Mouse (Mus musculus) liver, embryonic 14.5 days (tissue): ENCODE measurements around the gene Dglucy. TPM values are rescaled to one million over a fixed set of nuclear protein-coding genes. Genes with fewer than 3 reads are reported as not detected.
A peak's percentile ranks its signal among the peaks of the same experiment; 100 is the strongest.

Experiments used
- ATAC-seq: fragments of 200-750 bp; cut with Nextera tagmentation; 2 replicates; pipeline ENCODE4 v1.8.0; 2017; ENCODE audit warnings: moderate number of reproducible peaks, mild to moderate bottlenecking, moderate library complexity; ENCODE audit not compliant: insufficient read depth
- DNase-seq, 3 experiments: peaks; one replicate each; pipeline ENCODE4 v3.0.0-alpha.2; 2012 to 2013; ENCODE audit warnings: low read depth in 3 of 3, low spot score in 3 of 3
- H3K27ac ChIP-seq: fragments of 300-500 bp; sonication (generic); 2 replicates; pipeline ENCODE4 v1.5.1; 2014; ENCODE audit warnings: moderate library complexity, mild to moderate bottlenecking, control low read depth, inconsistent platforms
- H3K27me3 ChIP-seq: fragments of 300-500 bp; sonication (generic); 2 replicates; pipeline ENCODE4 v1.6.1; 2014; ENCODE audit warnings: mild to moderate bottlenecking, low read length, moderate library complexity; ENCODE audit not compliant: control insufficient read depth, insufficient read depth
- H3K36me3 ChIP-seq: fragments of 300-500 bp; sonication (generic); replicated peaks from 2 replicates; pipeline ENCODE4 v1.6.1; 2014; ENCODE audit warnings: low read depth; ENCODE audit not compliant: control insufficient read depth, insufficient read depth
- H3K4me1 ChIP-seq, 2 experiments: fragments of 200-500 bp in 1 of 2; fragments of 300-500 bp in 1 of 2; sonication (generic) in 1 of 2; replicated peaks; 2 replicates each; pipeline ENCODE4 v1.6.1; 2012 to 2014; ENCODE audit warnings: antibody characterized with exemption in 1 of 2, inconsistent platforms in 1 of 2, low read length in 1 of 2; ENCODE audit not compliant: control insufficient read depth in 2 of 2, insufficient read depth in 2 of 2
- H3K4me2 ChIP-seq: fragments of 300-500 bp; sonication (generic); 2 replicates; pipeline ENCODE4 v1.6.1; 2014; ENCODE audit warnings: low read depth, mild to moderate bottlenecking, control low read depth, moderate library complexity
- H3K4me3 ChIP-seq, 2 experiments: fragments of 200-500 bp in 1 of 2; fragments of 300-500 bp in 1 of 2; sonication (generic) in 1 of 2; 2 replicates each; pipeline ENCODE4 v1.5.1; 2012 to 2014; ENCODE audit warnings: low read depth in 2 of 2, low read length in 2 of 2, mild to moderate bottlenecking in 2 of 2, control low read depth in 1 of 2, inconsistent platforms in 1 of 2, moderate library complexity in 1 of 2; ENCODE audit not compliant: insufficient read depth in 1 of 2
- H3K9ac ChIP-seq: fragments of 300-500 bp; sonication (generic); replicated peaks from 2 replicates; pipeline ENCODE4 v1.6.1; 2014; ENCODE audit warnings: mild to moderate bottlenecking, control low read depth, moderate library complexity
- H3K9me3 ChIP-seq: fragments of 300-500 bp; sonication (generic); 2 replicates; pipeline ENCODE4 v1.6.1; 2016; ENCODE audit warnings: low read length, mixed read lengths; ENCODE audit not compliant: control insufficient read depth
- CTCF ChIP-seq: IDR thresholded peaks from 2 replicates; pipeline ENCODE4 v1.5.1; 2016; ENCODE audit warnings: antibody characterized with exemption, low read depth, control low read depth
- EP300 ChIP-seq: IDR thresholded peaks from 2 replicates; pipeline ENCODE4 v1.6.1; 2016; ENCODE audit warnings: antibody characterized with exemption, low read depth
- WGBS: fragments of 180-500 bp; shearing (Covaris S2); extraction: QIAGEN DNeasy Blood & Tissue Kit; methylation state at CpG from one replicate; pipeline ENCODE4 v1.1.7; 2014; ENCODE audit not compliant: insufficient replicate concordance; 5-methylcytosine and 5-hydroxymethylcytosine counted together
- polyA plus RNA-seq, 2 experiments: library from polyadenylated mRNA; depleted of rRNA in 1 of 2; stranded (reverse) in 1 of 2; unstranded in 1 of 2; fragments of >200 nt; fragmentation: Nextera tagmentation in 1 of 2; extraction: Ambion mirVana in 1 of 2; gene quantifications; 2 replicates each; pipeline versions ENCODE4 v1.2.1 to v1.2.3; 2012 to 2014

The Dglucy gene
- 0.58 and 0.63 TPM in 2 replicates for polyA plus RNA-seq (2012; rRNA removed)
- polyA plus RNA-seq (2014; fragmentation: Nextera tagmentation; extraction: Ambion mirVana): 1.2 TPM in 2 replicates

DNA sequence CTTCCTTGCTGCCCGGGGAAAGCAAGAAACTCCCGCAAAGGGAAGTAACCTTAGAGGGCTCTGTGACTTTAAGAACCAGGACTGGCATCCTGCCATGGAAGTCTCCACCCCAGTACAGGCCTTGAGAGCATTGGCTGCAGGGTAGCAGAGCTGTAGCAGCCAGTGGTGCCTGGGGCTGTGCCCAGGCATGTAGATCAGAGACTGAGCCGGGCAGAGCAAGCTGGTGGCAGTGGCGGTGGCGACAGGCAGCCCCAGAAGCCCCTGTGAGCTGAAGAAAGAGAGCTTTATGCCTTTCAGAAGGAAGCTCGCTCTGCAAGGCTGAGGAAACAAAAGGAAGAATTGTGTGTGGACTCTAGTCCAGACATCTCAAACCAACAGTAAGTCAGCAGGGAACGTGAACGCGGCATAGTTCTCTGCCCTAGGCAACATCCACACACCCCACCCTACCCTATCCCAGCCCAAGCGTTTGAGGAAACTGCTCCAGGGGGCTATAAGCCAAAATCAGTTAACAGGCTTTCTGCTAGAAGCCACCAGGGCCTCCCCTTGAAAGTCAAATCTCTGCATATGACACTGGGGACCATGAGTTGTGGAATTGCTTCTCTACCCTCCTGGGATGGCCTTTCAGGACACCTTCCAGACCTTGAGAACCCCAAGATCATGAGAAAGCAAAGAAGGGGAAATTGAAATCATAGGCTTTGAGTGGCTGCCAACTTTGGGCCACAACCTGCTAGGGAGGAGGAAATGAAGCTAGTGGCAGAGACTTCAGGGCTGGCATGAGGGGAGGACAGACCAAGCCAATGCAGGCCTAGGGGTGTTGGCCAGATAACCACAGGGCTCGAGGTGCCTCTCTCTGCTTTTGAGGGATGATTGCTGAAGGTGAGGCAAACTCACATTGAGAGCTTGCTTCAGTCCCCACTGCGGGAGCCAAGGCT, at the start of gene Dglucy:
TSS of gene Dglucy (plus strand) at position 124 of the 932 bp plus-strand sequence.
- Histone ChIP-seq H3K36me3 (no peaks in the 10 kb centered on the region), H3K27ac (no peak within 1 kb of the TSS), H3K4me1 (peaks cover 0 to 2% of the 10 kb centered on the region in 2 experiments; a peak in 2 of 4 replicates), H3K27me3 (no peaks in the 10 kb centered on the region), H3K9me3 (no peaks in the 10 kb centered on the region), H3K4me2 (peak within 1 kb of the TSS; percentile 36), H3K9ac (no peak within 1 kb of the TSS; the same call in 1 of the 2 replicates), H3K4me3 (no peak within 1 kb of the TSS)
- TF ChIP-seq CTCF (no peak), EP300 (no peak)
- WGBS: 42% methylated on average over 12 of the region's 12 CpGs
- DNase-seq (peak in 1 of 3 experiments; percentile 19), ATAC-seq (peak; percentile 35; the same call in 1 of the 2 replicates)

DNA sequence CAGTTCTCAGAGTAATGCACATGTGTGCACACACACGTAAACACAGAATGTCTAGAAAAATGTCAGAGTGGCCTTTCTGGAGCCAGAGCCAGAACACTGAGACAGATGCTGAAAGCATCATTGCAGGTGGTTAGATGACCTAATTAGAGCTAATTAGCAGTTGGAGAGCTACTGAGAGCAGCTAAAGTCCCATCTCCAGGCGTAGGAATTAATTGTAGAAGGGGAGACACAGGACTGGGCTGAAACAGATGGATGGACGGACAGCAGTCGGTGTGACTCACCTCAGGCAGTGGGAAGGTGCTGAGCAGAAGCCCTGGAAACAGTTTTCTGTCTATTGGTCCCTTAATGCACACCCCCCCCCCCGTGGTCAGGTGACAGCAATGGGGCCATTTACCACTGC, 43.7 kb upstream of the Dglucy start:
- Histone ChIP-seq H3K4me2 (no peak overlapping the region), H3K27me3 (no peaks in the 10 kb centered on the region), H3K27ac (no peak overlapping the region), H3K4me1 (0 out of 4 replicates have a peak, but pooled peaks cover 0 to 1% of the 10 kb centered on the region in 2 experiments), H3K36me3 (no peaks in the 10 kb centered on the region), H3K9ac (no peak overlapping the region), H3K9me3 (no peaks in the 10 kb centered on the region), H3K4me3 (no peak overlapping the region)
- DNase-seq (no peak), ATAC-seq (no peak)
- 68% methylated on average over 5 of the region's 5 CpGs for WGBS
- TF ChIP-seq CTCF (no peak), EP300 (no peak)

DNA sequence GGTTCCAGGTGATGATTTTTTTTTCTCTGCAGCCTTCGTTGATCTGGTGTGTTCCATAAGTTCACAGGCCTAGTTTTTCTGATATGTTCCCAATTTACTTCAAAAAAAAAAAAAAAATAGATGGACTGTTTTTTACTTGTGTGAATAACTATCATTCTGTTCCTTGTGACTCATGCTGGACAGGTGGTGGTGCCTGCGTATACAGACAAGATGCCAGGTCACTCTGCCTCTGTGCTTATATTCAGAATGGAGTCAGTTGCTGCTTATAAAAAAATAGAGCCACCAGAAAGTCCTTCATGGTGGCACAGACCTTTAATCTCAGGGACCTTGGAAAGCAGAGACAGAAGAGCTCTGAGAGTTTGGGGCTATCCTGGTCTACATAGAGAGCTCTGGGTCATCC, 43.3 kb upstream of the Dglucy start:
- 59% methylated on average over 2 of the region's 2 CpGs for WGBS
- H3K27ac ChIP-seq: no peak overlapping the region

DNA sequence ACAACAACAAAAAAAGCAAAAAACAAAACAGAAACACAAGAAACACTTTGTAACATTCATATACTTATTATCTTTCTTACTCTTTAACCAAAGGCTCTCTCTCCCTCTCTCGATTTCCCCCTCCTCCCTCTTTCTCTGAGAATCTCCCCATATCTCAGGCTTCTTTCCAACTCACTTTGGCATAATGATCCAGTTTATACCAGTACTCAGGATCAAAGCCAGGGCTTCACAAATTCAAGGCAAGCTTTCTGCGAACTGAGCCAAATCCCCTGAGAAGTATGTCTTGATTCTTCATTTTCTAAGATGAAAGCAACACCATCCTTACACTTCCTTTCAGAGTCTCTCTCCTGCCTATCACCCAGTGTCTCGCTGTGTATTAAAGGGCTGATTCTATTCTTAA, 40.4 kb upstream of the Dglucy start:
- WGBS: 51% methylated on average over 3 of the region's 3 CpGs
- no peak for DNase-seq

More for the DNA sequence above, 43.3 kb upstream of the Dglucy start:
- Histone ChIP-seq H3K27me3 (no peaks in the 10 kb centered on the region), H3K36me3 (no peaks in the 10 kb centered on the region), H3K9me3 (no peaks in the 10 kb centered on the region), H3K4me2 (no peak overlapping the region), H3K4me1 (0 out of 4 replicates have a peak, but pooled peaks cover 0 to 1% of the 10 kb centered on the region in 2 experiments), H3K9ac (no peak overlapping the region), H3K4me3 (no peak overlapping the region)
- ATAC-seq (no peak), DNase-seq (no peak)
- TF ChIP-seq CTCF (no peak), EP300 (no peak)

DNA sequence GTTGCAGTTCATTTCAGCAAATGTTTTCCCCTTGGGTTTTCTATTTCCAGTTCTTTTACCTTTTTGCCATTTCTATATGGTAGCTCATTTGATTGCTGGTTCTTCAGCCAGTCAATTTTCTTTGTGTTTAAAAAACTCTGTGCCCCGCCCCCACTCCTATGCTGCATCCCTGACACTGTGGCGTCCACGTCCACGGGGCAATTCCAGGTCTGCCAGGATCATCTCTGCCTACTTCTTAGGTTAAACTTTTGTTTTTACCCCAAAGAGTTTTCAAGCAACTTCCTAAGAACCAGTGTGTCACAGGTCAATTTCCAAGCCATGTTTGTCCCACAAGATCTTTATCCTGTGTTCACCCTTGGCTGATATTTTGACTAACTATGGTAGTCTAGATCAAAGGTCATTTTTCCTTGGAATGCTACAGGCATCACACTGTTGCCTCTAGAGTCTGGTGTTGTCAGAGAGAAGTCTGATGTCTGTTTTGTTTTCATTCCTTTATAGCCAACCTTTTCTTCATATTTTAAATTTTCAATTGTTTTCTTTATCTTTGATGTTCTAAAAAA, 39.8 kb upstream of the Dglucy start:
- no peaks in the 10 kb centered on the region for H3K36me3 ChIP-seq
- no peaks in the 10 kb centered on the region for H3K9me3 ChIP-seq
- no peak overlapping the region for H3K4me3 ChIP-seq
- H3K4me1 ChIP-seq: no peaks in the 10 kb centered on the region
- 75% methylated on average over 4 of the region's 4 CpGs for WGBS
- no peaks in the 10 kb centered on the region for H3K27me3 ChIP-seq
- no peak overlapping the region for H3K27ac ChIP-seq
- no peak overlapping the region for H3K9ac ChIP-seq
- no peak overlapping the region for H3K4me2 ChIP-seq
- no peak for ATAC-seq
- DNase-seq: no peak
- TF ChIP-seq CTCF (no peak), EP300 (no peak)

More for the DNA sequence above, 40.4 kb upstream of the Dglucy start:
- Histone ChIP-seq H3K4me2 (no peak overlapping the region), H3K4me3 (no peak overlapping the region), H3K4me1 (no peaks in the 10 kb centered on the region), H3K9me3 (no peaks in the 10 kb centered on the region), H3K27ac (no peak overlapping the region), H3K36me3 (no peaks in the 10 kb centered on the region), H3K27me3 (no peaks in the 10 kb centered on the region), H3K9ac (no peak overlapping the region)
- TF ChIP-seq CTCF: no peak
- TF ChIP-seq EP300: no peak
- ATAC-seq: no peak
